Mouse (Mus musculus): ENCODE results near the gene Myadml2. TPM values are rescaled to one million over a fixed set of nuclear protein-coding genes. Genes with fewer than 3 reads are reported as not detected.

The Myadml2 gene
- polyA plus RNA-seq (2015; fragmentation: Illumina TruSeq; extraction: RNeasy Lipid Tissue Mini Kit (QIAGEN cat#74804); ENCODE audit: insufficient read depth, low replicate concordance), result 0.73 TPM

GRCm38 (mm10) chr11:120648001-120648476 is at the start of gene Myadml2:
Gene Myadml2, minus strand, starts transcription at chr11:120648158.

GRCm38 (mm10) chr11:120672687-120673593 is 25.0 kb upstream of the Myadml2 start, which contains the start of gene Aspscr1:
Gene Aspscr1, plus strand, starts transcription at chr11:120672973.

DNA sequence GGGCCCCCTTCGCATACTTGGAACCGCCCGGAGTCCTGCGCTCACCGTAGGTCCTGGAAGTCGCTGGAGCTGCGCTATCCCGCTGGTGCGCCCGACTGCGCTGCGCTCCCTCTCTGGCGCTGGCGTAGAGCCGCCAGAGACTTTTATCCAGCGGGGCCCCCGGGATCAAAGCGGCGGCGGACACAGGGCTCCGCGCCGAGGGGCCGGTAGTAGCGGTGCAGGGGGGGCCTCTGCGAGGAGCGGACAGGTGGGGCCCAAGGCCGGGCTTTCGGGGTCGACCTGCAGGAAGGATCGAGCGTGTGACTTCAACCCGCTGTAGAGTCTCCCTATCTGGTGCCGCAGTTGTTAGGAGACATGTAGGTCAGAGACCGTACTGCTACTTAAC is 13.1 kb upstream of the Myadml2 start, which contains the start of gene Notum:
Notum (minus strand) TSS at position 100 of the 385 bp plus-strand sequence.

DNA sequence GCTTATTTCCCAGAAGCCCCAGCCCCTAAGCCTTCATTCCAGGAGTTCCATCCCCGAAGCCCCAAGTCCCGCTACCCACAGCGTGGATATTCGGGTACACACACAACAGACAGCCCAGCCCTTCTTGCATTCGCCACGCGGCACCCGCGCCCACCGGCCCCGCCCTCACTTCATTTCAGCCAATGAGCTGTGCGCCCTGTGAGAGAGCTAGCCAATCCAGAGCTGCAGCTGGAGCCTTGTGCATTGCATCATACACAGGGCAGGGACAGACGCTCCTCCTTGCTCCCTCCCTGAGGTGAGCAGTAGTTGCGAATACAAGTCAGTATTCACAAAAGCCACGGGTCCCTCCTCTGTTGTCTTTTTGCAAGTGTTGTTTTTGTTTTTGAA is 4.4 kb downstream of the Myadml2 start, which contains the start of gene Pycr1:
Pycr1 (minus strand) TSS at position 169 of the 387 bp plus-strand sequence.

GRCm38 (mm10) chr11:120633520-120634343 is 14.2 kb downstream of the Myadml2 start, which contains the start of gene Mafg:
Gene Mafg, minus strand, starts transcription at chr11:120633600.

GRCm38 (mm10) chr11:120625152-120625775 is 22.7 kb downstream of the Myadml2 start, which contains the start of gene Sirt7:
Gene Sirt7, minus strand, starts transcription at chr11:120625240.

DNA sequence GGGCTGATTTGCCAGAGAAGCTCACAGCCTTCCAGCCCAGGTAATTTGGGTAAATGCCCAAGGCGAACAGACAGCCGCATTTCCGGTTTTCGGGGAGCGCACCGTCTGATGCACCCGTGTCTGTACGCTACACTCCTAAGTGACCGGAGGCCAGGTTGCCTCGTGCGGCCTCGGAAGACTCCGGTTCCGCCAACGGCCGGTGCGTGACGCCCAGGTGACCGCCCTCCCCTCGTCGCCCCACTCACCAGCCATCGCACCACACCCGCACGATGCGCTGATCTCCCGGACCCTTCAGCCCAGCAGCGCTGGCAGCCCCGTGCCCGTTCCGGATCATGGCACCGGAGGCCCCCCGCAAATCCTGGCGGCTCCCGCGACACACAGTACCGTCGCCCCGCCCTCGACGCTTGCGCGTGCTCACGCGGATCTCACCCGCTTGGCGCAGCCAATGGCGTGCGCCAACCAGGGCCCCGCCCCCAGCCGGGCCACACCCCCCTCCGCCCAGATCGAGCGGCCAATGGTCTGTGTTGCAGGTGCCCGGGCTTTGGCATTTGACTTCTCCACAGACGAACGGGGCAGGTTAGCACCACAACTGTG is 30.3 kb downstream of the Myadml2 start, which contains the start of gene Pcyt2:
Pcyt2 (minus strand) TSS at position 418 of the 594 bp plus-strand sequence.

GRCm38 (mm10) chr11:120608241-120609034 is 39.5 kb downstream of the Myadml2 start, which contains the start of gene Npb:
Gene Npb, plus strand, starts transcription at chr11:120608477.

GRCm38 (mm10) chr11:120598283-120598989 is 49.5 kb downstream of the Myadml2 start, which contains the start of the genes Alyref and Anapc11:
Gene Alyref, minus strand, starts transcription at chr11:120598365.
Gene Anapc11, plus strand, starts transcription at chr11:120598421.

Other genes with a start within 250 kb of the Myadml2 start
- 36.3 TPM for gene Nploc4, start 210.4 kb downstream of the Myadml2 start, polyA plus RNA-seq (2015; fragmentation: Illumina TruSeq; extraction: RNeasy Lipid Tissue Mini Kit (QIAGEN cat#74804); ENCODE audit: insufficient read depth, low replicate concordance)
- 2.7 TPM for gene Tspan10, start 205.5 kb downstream of the Myadml2 start, polyA plus RNA-seq (2015; fragmentation: Illumina TruSeq; extraction: RNeasy Lipid Tissue Mini Kit (QIAGEN cat#74804); ENCODE audit: insufficient read depth, low replicate concordance)
- 0.39 TPM for gene Pde6g, start 194.7 kb downstream of the Myadml2 start, polyA plus RNA-seq (2015; fragmentation: Illumina TruSeq; extraction: RNeasy Lipid Tissue Mini Kit (QIAGEN cat#74804); ENCODE audit: insufficient read depth, low replicate concordance)
- gene Oxld1, start 190.1 kb downstream of the Myadml2 start, polyA plus RNA-seq (2015; fragmentation: Illumina TruSeq; extraction: RNeasy Lipid Tissue Mini Kit (QIAGEN cat#74804); ENCODE audit: insufficient read depth, low replicate concordance), result 4.1 TPM
- 39.8 TPM for gene Ccdc137, start 190.0 kb downstream of the Myadml2 start, polyA plus RNA-seq (2015; fragmentation: Illumina TruSeq; extraction: RNeasy Lipid Tissue Mini Kit (QIAGEN cat#74804); ENCODE audit: insufficient read depth, low replicate concordance)
- 23.9 TPM for gene Arl16, start 180.6 kb downstream of the Myadml2 start, polyA plus RNA-seq (2015; fragmentation: Illumina TruSeq; extraction: RNeasy Lipid Tissue Mini Kit (QIAGEN cat#74804); ENCODE audit: insufficient read depth, low replicate concordance)
- 16.3 TPM for gene Mrpl12, start 163.5 kb downstream of the Myadml2 start, polyA plus RNA-seq (2015; fragmentation: Illumina TruSeq; extraction: RNeasy Lipid Tissue Mini Kit (QIAGEN cat#74804); ENCODE audit: insufficient read depth, low replicate concordance)
- 4.4 TPM for gene Slc25a10, start 156.3 kb downstream of the Myadml2 start, polyA plus RNA-seq (2015; fragmentation: Illumina TruSeq; extraction: RNeasy Lipid Tissue Mini Kit (QIAGEN cat#74804); ENCODE audit: insufficient read depth, low replicate concordance)
- gene Gcgr, start 117.5 kb downstream of the Myadml2 start, polyA plus RNA-seq (2015; fragmentation: Illumina TruSeq; extraction: RNeasy Lipid Tissue Mini Kit (QIAGEN cat#74804); ENCODE audit: insufficient read depth, low replicate concordance), result not detected
- gene Mcrip1, start 98.4 kb downstream of the Myadml2 start, polyA plus RNA-seq (2015; fragmentation: Illumina TruSeq; extraction: RNeasy Lipid Tissue Mini Kit (QIAGEN cat#74804); ENCODE audit: insufficient read depth, low replicate concordance), result 25.6 TPM
- not detected for gene Ppp1r27, start 97.0 kb downstream of the Myadml2 start, polyA plus RNA-seq (2015; fragmentation: Illumina TruSeq; extraction: RNeasy Lipid Tissue Mini Kit (QIAGEN cat#74804); ENCODE audit: insufficient read depth, low replicate concordance)
- gene P4hb, start 74.9 kb downstream of the Myadml2 start, polyA plus RNA-seq (2015; fragmentation: Illumina TruSeq; extraction: RNeasy Lipid Tissue Mini Kit (QIAGEN cat#74804); ENCODE audit: insufficient read depth, low replicate concordance), result 169 TPM
- gene Arhgdia, start 66.5 kb downstream of the Myadml2 start, polyA plus RNA-seq (2015; fragmentation: Illumina TruSeq; extraction: RNeasy Lipid Tissue Mini Kit (QIAGEN cat#74804); ENCODE audit: insufficient read depth, low replicate concordance), result 169 TPM
- 65.0 TPM for gene Alyref, start 49.8 kb downstream of the Myadml2 start, polyA plus RNA-seq (2015; fragmentation: Illumina TruSeq; extraction: RNeasy Lipid Tissue Mini Kit (QIAGEN cat#74804); ENCODE audit: insufficient read depth, low replicate concordance)
- gene Anapc11, start 49.7 kb downstream of the Myadml2 start, polyA plus RNA-seq (2015; fragmentation: Illumina TruSeq; extraction: RNeasy Lipid Tissue Mini Kit (QIAGEN cat#74804); ENCODE audit: insufficient read depth, low replicate concordance), result 30.2 TPM
- gene Npb, start 39.7 kb downstream of the Myadml2 start, polyA plus RNA-seq (2015; fragmentation: Illumina TruSeq; extraction: RNeasy Lipid Tissue Mini Kit (QIAGEN cat#74804); ENCODE audit: insufficient read depth, low replicate concordance), result not detected
- 42.1 TPM for gene Pcyt2, start 30.2 kb downstream of the Myadml2 start, polyA plus RNA-seq (2015; fragmentation: Illumina TruSeq; extraction: RNeasy Lipid Tissue Mini Kit (QIAGEN cat#74804); ENCODE audit: insufficient read depth, low replicate concordance)
- gene Sirt7, start 22.9 kb downstream of the Myadml2 start, polyA plus RNA-seq (2015; fragmentation: Illumina TruSeq; extraction: RNeasy Lipid Tissue Mini Kit (QIAGEN cat#74804); ENCODE audit: insufficient read depth, low replicate concordance), result 70.1 TPM
- gene Mafg, start 14.6 kb downstream of the Myadml2 start, polyA plus RNA-seq (2015; fragmentation: Illumina TruSeq; extraction: RNeasy Lipid Tissue Mini Kit (QIAGEN cat#74804); ENCODE audit: insufficient read depth, low replicate concordance), result 22.5 TPM
- gene Pycr1, start 4.4 kb downstream of the Myadml2 start, polyA plus RNA-seq (2015; fragmentation: Illumina TruSeq; extraction: RNeasy Lipid Tissue Mini Kit (QIAGEN cat#74804); ENCODE audit: insufficient read depth, low replicate concordance), result 1.8 TPM
- not detected for gene Notum, start 13.0 kb upstream of the Myadml2 start, polyA plus RNA-seq (2015; fragmentation: Illumina TruSeq; extraction: RNeasy Lipid Tissue Mini Kit (QIAGEN cat#74804); ENCODE audit: insufficient read depth, low replicate concordance)
- 22.3 TPM for gene Aspscr1, start 24.8 kb upstream of the Myadml2 start, polyA plus RNA-seq (2015; fragmentation: Illumina TruSeq; extraction: RNeasy Lipid Tissue Mini Kit (QIAGEN cat#74804); ENCODE audit: insufficient read depth, low replicate concordance)
- gene Cenpx, start 65.6 kb upstream of the Myadml2 start, polyA plus RNA-seq (2015; fragmentation: Illumina TruSeq; extraction: RNeasy Lipid Tissue Mini Kit (QIAGEN cat#74804); ENCODE audit: insufficient read depth, low replicate concordance), result 28.0 TPM
- 10.3 TPM for gene Lrrc45, start 65.8 kb upstream of the Myadml2 start, polyA plus RNA-seq (2015; fragmentation: Illumina TruSeq; extraction: RNeasy Lipid Tissue Mini Kit (QIAGEN cat#74804); ENCODE audit: insufficient read depth, low replicate concordance)
- 1.2 TPM for gene Rac3, start 73.3 kb upstream of the Myadml2 start, polyA plus RNA-seq (2015; fragmentation: Illumina TruSeq; extraction: RNeasy Lipid Tissue Mini Kit (QIAGEN cat#74804); ENCODE audit: insufficient read depth, low replicate concordance)
- gene Dcxr, start 79.1 kb upstream of the Myadml2 start, polyA plus RNA-seq (2015; fragmentation: Illumina TruSeq; extraction: RNeasy Lipid Tissue Mini Kit (QIAGEN cat#74804); ENCODE audit: insufficient read depth, low replicate concordance), result 7.8 TPM
- gene Cbr2, start 84.0 kb upstream of the Myadml2 start, polyA plus RNA-seq (2015; fragmentation: Illumina TruSeq; extraction: RNeasy Lipid Tissue Mini Kit (QIAGEN cat#74804); ENCODE audit: insufficient read depth, low replicate concordance), result 1.7 TPM
- gene Hmga1b, start 114.6 kb upstream of the Myadml2 start, polyA plus RNA-seq (2015; fragmentation: Illumina TruSeq; extraction: RNeasy Lipid Tissue Mini Kit (QIAGEN cat#74804); ENCODE audit: insufficient read depth, low replicate concordance), result 0.40 TPM
- gene Rfng, start 136.0 kb upstream of the Myadml2 start, polyA plus RNA-seq (2015; fragmentation: Illumina TruSeq; extraction: RNeasy Lipid Tissue Mini Kit (QIAGEN cat#74804); ENCODE audit: insufficient read depth, low replicate concordance), result 9.5 TPM
- gene Gps1, start 136.1 kb upstream of the Myadml2 start, polyA plus RNA-seq (2015; fragmentation: Illumina TruSeq; extraction: RNeasy Lipid Tissue Mini Kit (QIAGEN cat#74804); ENCODE audit: insufficient read depth, low replicate concordance), result 50.2 TPM
- gene Dus1l, start 148.2 kb upstream of the Myadml2 start, polyA plus RNA-seq (2015; fragmentation: Illumina TruSeq; extraction: RNeasy Lipid Tissue Mini Kit (QIAGEN cat#74804); ENCODE audit: insufficient read depth, low replicate concordance), result 29.3 TPM
- 6.7 TPM for gene Fasn, start 176.4 kb upstream of the Myadml2 start, polyA plus RNA-seq (2015; fragmentation: Illumina TruSeq; extraction: RNeasy Lipid Tissue Mini Kit (QIAGEN cat#74804); ENCODE audit: insufficient read depth, low replicate concordance)